In the genomic region with DNA sequence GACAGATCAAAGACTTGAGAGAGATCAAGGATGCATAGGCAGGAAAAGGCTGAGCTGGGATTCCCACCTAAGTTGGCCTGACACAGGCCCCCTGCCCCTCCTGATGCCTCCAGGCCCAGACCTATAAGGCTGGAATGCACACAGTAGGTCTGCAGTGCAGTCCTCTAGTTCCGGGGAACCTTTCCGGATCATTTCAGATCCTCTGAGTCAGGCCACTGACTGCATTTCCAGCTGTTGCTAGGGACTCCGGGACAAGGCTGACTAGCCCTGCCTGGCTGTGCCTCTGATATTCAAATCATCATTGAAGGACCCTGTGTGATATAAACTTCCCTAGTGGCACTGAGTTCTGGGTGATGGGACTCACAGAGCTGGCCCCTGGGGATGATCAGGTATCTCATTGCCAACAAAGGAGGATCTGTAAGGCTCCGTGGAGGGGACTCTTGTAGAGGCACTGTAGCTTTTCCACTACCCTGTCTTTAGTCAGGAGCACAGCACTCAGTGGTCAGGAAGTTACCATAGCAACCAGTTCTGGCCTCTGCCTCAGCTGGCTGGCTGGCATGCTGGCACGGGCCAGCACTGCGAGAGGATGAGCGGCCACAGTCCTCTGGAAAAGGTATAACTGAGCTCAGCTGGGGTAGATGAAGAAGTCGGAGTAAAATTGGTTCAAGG, we compare ENCODE assay signal across 9 mouse cellular contexts.
A peak's percentile ranks its signal among the peaks of the same experiment; 100 is the strongest.
DNase-seq lines count a peak whose midpoint lies in the region; ATAC-seq and TF ChIP-seq lines count a peak whose summit lies in the region.
"Had no signal": no experiment of that assay in that cellular context is flagged by ENCODE, and none has a peak within 500 bp of the region (broad histone marks: within the 10 kb centered on the region; RNA-seq: fewer than 3 reads in every experiment).

No protein-coding gene starts in this region.

- no peak overlapping the region for H3K9ac ChIP-seq in MEL (ENCODE audit: control insufficient read depth, low read depth, low read length, poor library complexity, severe bottlenecking)
- no peak overlapping the region for H3K9ac ChIP-seq in stomach, postnatal 0 days (ENCODE audit: low read length)

- no peak for TF ChIP-seq CTCF in gastrocnemius, adult 2 months (IDR thresholded peaks at IDR 0.05)
- TF ChIP-seq CTCF in MEL (IDR thresholded peaks at IDR 0.05 in 2 of 3, conservative IDR thresholded peaks at IDR 0.05 in 1 of 3; ENCODE audit: control insufficient read depth in 1 of 3, insufficient read depth in 1 of 3, low read depth in 2 of 3, low read length in 3 of 3, poor library complexity in 1 of 3, severe bottlenecking in 1 of 3) = no peak
- no peak for TF ChIP-seq CTCF in stomach, postnatal 0 days (IDR thresholded peaks at IDR 0.05; ENCODE audit: low read depth)

- no peak for TF ChIP-seq RAD21 in MEL (IDR thresholded peaks at IDR 0.05; ENCODE audit: low read depth, low read length)

- peak overlapping the region; percentile 75 for H3K27ac ChIP-seq in gastrocnemius, adult 2 months
- H3K27ac ChIP-seq in MEL (ENCODE audit: control insufficient read depth, low read depth, low read length) = no peak overlapping the region
- H3K27ac ChIP-seq in stomach, postnatal 0 days (replicated peaks) = no peak overlapping the region; the same call in 1 of the 2 replicates

- 65% methylated on average over 8 of the region's 8 CpGs for WGBS in stomach, postnatal 0 days

- peaks cover 8 to 19% of the 10 kb centered on the region in 2 experiments for H3K4me1 ChIP-seq in MEL (ENCODE audit: control insufficient read depth in 1 of 2, insufficient read depth in 2 of 2, low read length in 2 of 2)
- no peaks in the 10 kb centered on the region for H3K4me1 ChIP-seq in stomach, postnatal 0 days (replicated peaks; ENCODE audit: control insufficient read depth, insufficient read depth)

- intact Hi-C loops in gastrocnemius, adult 2 months (cut with DNase I) = no loop called here
- intact Hi-C loops in gastrocnemius, postnatal 14 days (cut with DNase I; ENCODE audit: low total_unique reads) = no loop called here

- no peak overlapping the region for H3K4me3 ChIP-seq in gastrocnemius, adult 2 months
- H3K4me3 ChIP-seq in MEL (ENCODE audit: control insufficient read depth in 1 of 2, insufficient read depth in 1 of 2, low read depth in 2 of 2, low read length in 2 of 2) = no peak overlapping the region
- H3K4me3 ChIP-seq in stomach, postnatal 0 days (ENCODE audit: low read depth, low read length) = no peak overlapping the region

- ATAC-seq in stomach, postnatal 0 days (ENCODE audit: low FRiP score, low TSS enrichment) = no peak

- no peaks in the 10 kb centered on the region for H3K79me2 ChIP-seq in MEL (ENCODE audit: control insufficient read depth, insufficient read depth, low read length, poor library complexity)

- peaks cover 0 to 9% of the 10 kb centered on the region in 2 experiments; a peak in 2 of 4 replicates for H3K36me3 ChIP-seq in MEL (ENCODE audit: control insufficient read depth in 1 of 2, insufficient read depth in 2 of 2, low read length in 2 of 2)
- H3K36me3 ChIP-seq in stomach, postnatal 0 days (ENCODE audit: control insufficient read depth, insufficient read depth, low read length) = peaks cover 14% of the 10 kb centered on the region

- H3K4me2 ChIP-seq in stomach, postnatal 0 days (replicated peaks; ENCODE audit: low read depth) = no peak overlapping the region

- no peak for TF ChIP-seq EP300 in MEL (IDR thresholded peaks at IDR 0.05; ENCODE audit: low read depth in 1 of 2, low read length in 2 of 2)
- no peak for TF ChIP-seq EP300 in stomach, postnatal 0 days (optimal IDR thresholded peaks at IDR 0.05)

- no peak for TF ChIP-seq POLR2A in MEL (IDR thresholded peaks at IDR 0.05; ENCODE audit: control insufficient read depth in 1 of 2, insufficient read depth in 1 of 2, low read depth in 1 of 2, low read length in 2 of 2, poor library complexity in 1 of 2)

- peak; percentile 35 for DNase-seq in gastrocnemius, adult 2 months
- DNase-seq in gastrocnemius, postnatal 14 days = no peak
- DNase-seq in MEL (ENCODE audit: low read depth, low spot score) = no peak
- DNase-seq in embryo, embryonic 11 days = peak; percentile 47
- peak; percentile 47 to 87 for DNase-seq in kidney, postnatal 25 days
- no peak for DNase-seq in lung, postnatal 25 days (ENCODE audit: low spot score)
- DNase-seq in frontal cortex, adult 2 months (ENCODE audit: extremely low spot score in 1 of 2, low spot score in 1 of 2) = no peak
- DNase-seq in stomach, postnatal 0 days (ENCODE audit: low spot score) = no peak

- no peaks in the 10 kb centered on the region for H3K27me3 ChIP-seq in MEL (ENCODE audit: control insufficient read depth in 1 of 2, insufficient read depth in 2 of 2, low read length in 2 of 2)
- no peaks in the 10 kb centered on the region for H3K27me3 ChIP-seq in stomach, postnatal 0 days (ENCODE audit: control insufficient read depth, insufficient read depth, low read length)

- H3K9me3 ChIP-seq in MEL (replicated peaks; ENCODE audit: insufficient read depth, low read length) = no peaks in the 10 kb centered on the region
- no peaks in the 10 kb centered on the region for H3K9me3 ChIP-seq in stomach, postnatal 0 days (ENCODE audit: control insufficient read depth, low read length)
- H3K9me3 ChIP-seq: G1E had no signal

TF ChIP-seq in MEL, 35 proteins besides CTCF, POLR2A, EP300 and RAD21:
- TF ChIP-seq ZKSCAN1 (IDR thresholded peaks at IDR 0.05; ENCODE audit: low read depth, low read length) = peak; percentile 82
- TF ChIP-seq CHD2 (IDR thresholded peaks at IDR 0.05; ENCODE audit: low read length) = no peak

Comparison
In these comparisons a context has a peak if more than half of its experiments do, and no peak if none do; other contexts are left out.
1. DNase-seq: peak in gastrocnemius, adult 2 months (single experiment), embryo, embryonic 11 days (single experiment) and kidney, postnatal 25 days (2 of 2); none in gastrocnemius, postnatal 14 days (single experiment), MEL (single experiment), lung, postnatal 25 days (single experiment), frontal cortex, adult 2 months (0 of 2) and stomach, postnatal 0 days (single experiment).